Mouse (Mus musculus) kidney, embryonic 14.5 days (tissue): ENCODE measurements around the gene Phex. TPM values are rescaled to one million over a fixed set of nuclear protein-coding genes. Genes with fewer than 3 reads are reported as not detected.

Source experiments
- ATAC-seq: fragments of 200-750 bp; cut with Nextera tagmentation; 2 replicates; pipeline ENCODE4 v1.8.0; 2017; ENCODE audit warnings: moderate number of reproducible peaks, mild to moderate bottlenecking, moderate TSS enrichment, moderate library complexity; ENCODE audit not compliant: low FRiP score, low TSS enrichment
- H3K27ac ChIP-seq: fragments of 300-500 bp; sonication (generic); 2 replicates; pipeline ENCODE4 v1.5.1; 2014; ENCODE audit warnings: low read depth, mild to moderate bottlenecking, low read length, moderate library complexity, mixed read lengths
- H3K27me3 ChIP-seq: fragments of 300-500 bp; sonication (generic); 2 replicates; pipeline ENCODE4 v1.6.1; 2014; ENCODE audit warnings: mild to moderate bottlenecking, low read length; ENCODE audit not compliant: control insufficient read depth, insufficient read depth
- H3K36me3 ChIP-seq: fragments of 300-500 bp; sonication (generic); 2 replicates; pipeline ENCODE4 v1.6.1; 2014; ENCODE audit warnings: low read length, mixed read lengths; ENCODE audit not compliant: control insufficient read depth, insufficient read depth
- H3K4me1 ChIP-seq: fragments of 300-500 bp; sonication (generic); 2 replicates; pipeline ENCODE4 v1.6.1; 2014; ENCODE audit warnings: low read length, mixed read lengths; ENCODE audit not compliant: control insufficient read depth, insufficient read depth
- H3K4me2 ChIP-seq: fragments of 300-500 bp; sonication (generic); replicated peaks from 2 replicates; pipeline ENCODE4 v1.6.1; 2014; ENCODE audit warnings: low read depth, mild to moderate bottlenecking, low read length
- H3K4me3 ChIP-seq: fragments of 300-500 bp; sonication (generic); 2 replicates; pipeline ENCODE4 v1.5.1; 2014; ENCODE audit warnings: mild to moderate bottlenecking, low read length
- H3K9ac ChIP-seq: fragments of 300-500 bp; sonication (generic); 2 replicates; pipeline ENCODE4 v1.6.1; 2014; ENCODE audit warnings: low read depth, mild to moderate bottlenecking, low read length, moderate library complexity
- H3K9me3 ChIP-seq: fragments of 300-500 bp; sonication (generic); 2 replicates; pipeline ENCODE4 v1.6.1; 2016; ENCODE audit warnings: low read length; ENCODE audit not compliant: control insufficient read depth
- WGBS: fragments of 180-500 bp; shearing (Covaris S2); extraction: QIAGEN DNeasy Blood & Tissue Kit; methylation state at CpG from one replicate; pipeline ENCODE4 v1.1.7; 2014; 5-methylcytosine and 5-hydroxymethylcytosine counted together
- polyA plus RNA-seq: library from polyadenylated mRNA; unstranded; fragments of >200 nt; fragmentation: Nextera tagmentation; extraction: Ambion mirVana; gene quantifications from 2 replicates; pipeline ENCODE4 v1.2.1, GENCODE M21; 2014

The Phex gene
- polyA plus RNA-seq, 1 experiment from 2014 or later = 0.22 TPM

DNA sequence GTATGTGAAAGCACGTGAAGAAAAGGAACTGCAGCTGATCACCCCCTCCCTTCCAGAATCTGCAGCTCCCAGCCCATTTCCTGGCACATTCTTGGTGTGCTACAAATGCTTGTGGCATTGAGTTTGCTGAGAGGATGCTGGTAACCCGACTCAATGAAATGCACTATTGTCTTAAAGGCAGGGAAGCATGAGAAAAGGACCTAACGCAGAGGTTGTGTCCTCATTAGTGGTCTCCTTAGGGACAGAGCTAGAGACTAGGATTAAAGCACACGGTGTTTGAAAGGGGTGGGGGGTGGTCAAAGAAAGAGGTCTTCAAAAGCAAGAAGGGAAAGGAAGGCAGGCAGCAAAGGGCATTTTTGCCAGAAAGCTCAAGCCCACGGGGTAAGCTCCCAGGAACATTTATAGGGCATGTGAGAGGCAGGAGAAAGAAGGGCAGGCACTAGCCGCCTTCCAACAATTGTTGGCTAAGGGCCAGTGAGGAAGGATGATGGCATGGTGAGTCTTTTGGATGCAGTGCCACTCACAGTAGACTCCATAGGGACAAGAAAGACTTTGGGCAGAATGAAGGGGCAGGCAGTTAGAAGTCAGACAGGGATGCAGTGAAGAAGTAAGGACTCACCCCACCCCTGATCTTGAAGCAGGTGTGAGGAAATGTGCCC lies 109.8 kb downstream of the Phex start:
- Histone ChIP-seq H3K4me3 (no peak overlapping the region), H3K27ac (no peak overlapping the region), H3K4me2 (no peak overlapping the region), H3K4me1 (no peaks in the 10 kb centered on the region), H3K27me3 (no peaks in the 10 kb centered on the region), H3K36me3 (no peaks in the 10 kb centered on the region), H3K9me3 (no peaks in the 10 kb centered on the region), H3K9ac (no peak overlapping the region)
- no peak for ATAC-seq
- 55% methylated on average over 6 of the region's 6 CpGs for WGBS

DNA sequence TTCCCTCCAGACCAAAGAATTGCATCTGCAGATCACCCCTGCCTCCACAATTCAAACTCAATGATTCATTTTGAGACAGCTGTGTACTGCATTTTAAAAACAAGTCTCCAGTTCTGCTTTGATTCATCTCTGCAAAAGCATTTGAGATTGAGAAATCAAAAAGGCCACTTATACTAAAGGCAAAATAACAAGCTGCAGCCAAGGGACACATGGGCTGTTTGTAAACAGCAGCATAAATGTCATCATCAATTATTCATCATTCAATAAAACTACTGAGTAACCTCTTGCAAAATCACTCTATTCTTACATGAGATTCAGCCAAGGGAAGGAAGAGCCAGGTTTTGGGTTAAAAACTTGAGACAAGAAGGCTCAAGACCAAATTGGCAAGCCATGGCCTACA lies 122.7 kb downstream of the Phex start:
- ATAC-seq = no peak
- Histone ChIP-seq H3K9me3 (no peaks in the 10 kb centered on the region), H3K9ac (no peak overlapping the region), H3K27me3 (no peaks in the 10 kb centered on the region), H3K4me2 (no peak overlapping the region), H3K36me3 (no peaks in the 10 kb centered on the region), H3K4me3 (no peak overlapping the region), H3K27ac (no peak overlapping the region), H3K4me1 (no peaks in the 10 kb centered on the region)

DNA sequence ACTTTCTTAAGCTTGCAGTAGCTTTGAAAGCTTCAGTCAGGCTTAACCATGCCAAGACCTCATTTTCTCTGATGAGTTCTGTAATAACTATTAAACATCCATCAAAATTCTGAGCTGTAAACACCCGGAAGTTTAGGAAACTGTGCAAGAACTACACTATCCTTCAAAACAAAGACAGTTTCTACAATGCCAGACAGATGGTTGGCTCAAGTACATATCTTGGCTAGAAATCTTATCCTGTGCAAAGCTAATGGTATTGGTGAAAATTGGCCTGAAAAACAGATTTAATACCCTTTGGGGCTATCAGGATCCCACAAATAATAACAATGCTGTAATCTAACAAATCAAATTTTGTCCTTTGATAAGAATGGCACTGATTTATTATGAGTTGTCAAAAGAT lies 138.5 kb downstream of the Phex start:
- H3K27ac ChIP-seq = no peak overlapping the region
- H3K4me2 ChIP-seq = no peak overlapping the region
- ATAC-seq = no peak
- H3K9ac ChIP-seq = no peak overlapping the region
- H3K4me1 ChIP-seq = no peaks in the 10 kb centered on the region
- H3K36me3 ChIP-seq = no peaks in the 10 kb centered on the region
- H3K9me3 ChIP-seq = no peaks in the 10 kb centered on the region
- no peaks in the 10 kb centered on the region for H3K27me3 ChIP-seq
- H3K4me3 ChIP-seq = no peak overlapping the region
- WGBS = 73% methylated on average over 1 of the region's 1 CpGs

DNA sequence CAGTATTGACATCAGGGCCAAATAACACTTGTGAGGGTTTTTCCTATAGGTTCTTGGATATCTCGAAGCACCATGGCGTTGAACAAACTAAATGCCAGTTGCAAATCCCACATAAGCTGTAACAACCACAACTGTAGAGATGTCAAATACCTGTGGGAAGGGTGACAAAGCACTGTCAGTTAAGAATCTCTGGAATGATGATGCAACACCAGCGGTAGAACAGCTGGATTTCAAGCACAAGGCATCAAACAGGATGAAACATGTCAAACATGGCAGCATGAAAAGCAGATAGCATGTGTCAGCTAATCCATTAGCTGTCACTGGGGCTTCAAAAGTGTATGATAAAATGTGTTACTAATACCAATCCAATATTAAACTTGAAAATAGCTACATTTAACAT lies 141.8 kb downstream of the Phex start:
- H3K27me3 ChIP-seq = no peaks in the 10 kb centered on the region
- WGBS = 84% methylated on average over 3 of the region's 3 CpGs
- H3K27ac ChIP-seq = no peak overlapping the region
- H3K4me2 ChIP-seq = no peak overlapping the region
- no peak for ATAC-seq
- no peak overlapping the region for H3K9ac ChIP-seq
- no peaks in the 10 kb centered on the region for H3K36me3 ChIP-seq
- H3K9me3 ChIP-seq = no peaks in the 10 kb centered on the region
- H3K4me3 ChIP-seq = no peak overlapping the region
- no peaks in the 10 kb centered on the region for H3K4me1 ChIP-seq

GRCm38 (mm10) chrX:157271609-157272008 lies 143.5 kb downstream of the Phex start:
- no peak overlapping the region for H3K27ac ChIP-seq
- H3K9me3 ChIP-seq = no peaks in the 10 kb centered on the region
- no peak overlapping the region for H3K4me3 ChIP-seq
- ATAC-seq = no peak
- 65% methylated on average over 3 of the region's 3 CpGs for WGBS
- no peaks in the 10 kb centered on the region for H3K36me3 ChIP-seq
- H3K4me1 ChIP-seq = no peaks in the 10 kb centered on the region
- H3K27me3 ChIP-seq = no peaks in the 10 kb centered on the region
- no peak overlapping the region for H3K9ac ChIP-seq
- no peak overlapping the region for H3K4me2 ChIP-seq

GRCm38 (mm10) chrX:157269726-157270305 lies 145.3 kb downstream of the Phex start:
- 67% methylated on average over 5 of the region's 5 CpGs for whole genome bisulfite sequencing
- Histone ChIP-seq H3K9me3 (no peaks in the 10 kb centered on the region), H3K4me3 (no peak overlapping the region), H3K4me1 (no peaks in the 10 kb centered on the region), H3K4me2 (no peak overlapping the region), H3K27me3 (no peaks in the 10 kb centered on the region), H3K27ac (no peak overlapping the region), H3K9ac (no peak overlapping the region), H3K36me3 (no peaks in the 10 kb centered on the region)
- no peak for ATAC-seq

GRCm38 (mm10) chrX:157268141-157268540 lies 147.0 kb downstream of the Phex start:
- 68% methylated on average over 1 of the region's 1 CpGs for WGBS

GRCm38 (mm10) chrX:157202736-157203135 lies 212.4 kb downstream of the Phex start:
- ATAC-seq = no peak
- WGBS = 92% methylated on average over 1 of the region's 1 CpGs
- H3K4me3 ChIP-seq = no peak overlapping the region
- no peaks in the 10 kb centered on the region for H3K9me3 ChIP-seq
- no peak overlapping the region for H3K9ac ChIP-seq
- no peak overlapping the region for H3K4me2 ChIP-seq
- no peaks in the 10 kb centered on the region for H3K36me3 ChIP-seq
- H3K27me3 ChIP-seq = no peaks in the 10 kb centered on the region
- no peak overlapping the region for H3K27ac ChIP-seq
- no peaks in the 10 kb centered on the region for H3K4me1 ChIP-seq

More at GRCm38 (mm10) chrX:157268141-157268540, 147.0 kb downstream of the Phex start:
- H3K4me1 ChIP-seq = no peaks in the 10 kb centered on the region
- no peaks in the 10 kb centered on the region for H3K27me3 ChIP-seq
- ATAC-seq = no peak
- H3K36me3 ChIP-seq = no peaks in the 10 kb centered on the region
- no peak overlapping the region for H3K4me2 ChIP-seq
- no peak overlapping the region for H3K27ac ChIP-seq
- H3K4me3 ChIP-seq = no peak overlapping the region
- no peak overlapping the region for H3K9ac ChIP-seq
- H3K9me3 ChIP-seq = no peaks in the 10 kb centered on the region

GRCm38 (mm10) chrX:157184167-157184566 lies 230.9 kb downstream of the Phex start:
- Histone ChIP-seq H3K27me3 (no peaks in the 10 kb centered on the region), H3K36me3 (no peaks in the 10 kb centered on the region)
- no peak for ATAC-seq

More at GRCm38 (mm10) chrX:157184167-157184566, 230.9 kb downstream of the Phex start:
- H3K9me3 ChIP-seq = no peaks in the 10 kb centered on the region
- no peak overlapping the region for H3K27ac ChIP-seq
- no peak overlapping the region for H3K9ac ChIP-seq
- H3K4me2 ChIP-seq = no peak overlapping the region
- no peak overlapping the region for H3K4me3 ChIP-seq
- WGBS = 80% methylated on average over 4 of the region's 4 CpGs
- H3K4me1 ChIP-seq = no peaks in the 10 kb centered on the region
